Mouse (Mus musculus) bone marrow macrophage, adult 2 months (primary cell): Measurements from ENCODE around the gene Erc2.

Experiments used
- CTCF ChIP-seq: IDR thresholded peaks from 2 replicates; pipeline ENCODE4 v1.5.1; 2012; ENCODE audit warnings: low read depth, mild to moderate bottlenecking, low read length, moderate library complexity
- POLR2A ChIP-seq: IDR thresholded peaks from 2 replicates; pipeline ENCODE4 v1.6.1; 2012; ENCODE audit warnings: mild to moderate bottlenecking, low read depth, low read length, borderline replicate concordance

- TF ChIP-seq CTCF = no peak
- no peak for TF ChIP-seq POLR2A
These were observed 435.9 kb downstream of the Erc2 start for GRCm38 (mm10) chr14:28057885-28058860.
